Mouse (Mus musculus): ENCODE measurements at regions not wholly inside any gene's neighbourhood (a gene's known extent, or its start where the extent isn't known, plus 50 kb on each side); places are given as distances from the start of the nearest gene placed in this dataset.

- H3K36me3 ChIP-seq, result no peaks in the 10 kb centered on the region
- H3K9me3 ChIP-seq, result no peaks in the 10 kb centered on the region
- H3K9ac ChIP-seq, result no peak overlapping the region
- no peak overlapping the region for H3K27ac ChIP-seq (replicated peaks)
- WGBS, result 21% methylated on average over 22 of the region's 22 CpGs
- ATAC-seq (ENCODE audit: low FRiP score, low read depth), result peak; percentile 62; the same call in 1 of the 2 replicates
- no peaks in the 10 kb centered on the region for H3K27me3 ChIP-seq
- H3K4me2 ChIP-seq, result peak overlapping the region; percentile 43
- H3K4me1 ChIP-seq (replicated peaks), result 0 out of 2 replicates have a peak, but pooled peaks cover 2% of the 10 kb centered on the region
- H3K4me3 ChIP-seq, result no peak overlapping the region
These were observed 182.4 kb downstream of the Cdc5l start for GRCm38 (mm10) chr17:45251034-45251730.

- Histone ChIP-seq H3K4me3 (no peak overlapping the region), H3K9ac (no peak overlapping the region), H3K27me3 (no peaks in the 10 kb centered on the region), H3K9me3 (no peaks in the 10 kb centered on the region), H3K27ac (replicated peaks) (no peak overlapping the region), H3K4me2 (no peak overlapping the region), H3K36me3 (no peaks in the 10 kb centered on the region), H3K4me1 (replicated peaks) (0 out of 2 replicates have a peak, but pooled peaks cover 2% of the 10 kb centered on the region)
- 67% methylated on average over 10 of the region's 10 CpGs for WGBS
- ATAC-seq (ENCODE audit: low FRiP score, low read depth), result no peak
These were observed 183.1 kb downstream of the Cdc5l start for GRCm38 (mm10) chr17:45250450-45250849.

- ATAC-seq (ENCODE audit: low FRiP score, low read depth), result no peak
- H3K9ac ChIP-seq, result no peak overlapping the region
- no peak overlapping the region for H3K4me2 ChIP-seq
- no peaks in the 10 kb centered on the region for H3K9me3 ChIP-seq
- H3K27me3 ChIP-seq, result no peaks in the 10 kb centered on the region
- no peak overlapping the region for H3K27ac ChIP-seq (replicated peaks)
- 0 out of 2 replicates have a peak, but pooled peaks cover 2% of the 10 kb centered on the region for H3K4me1 ChIP-seq (replicated peaks)
- 58% methylated on average over 29 of the region's 29 CpGs for WGBS
- H3K4me3 ChIP-seq, result no peak overlapping the region
- H3K36me3 ChIP-seq, result no peaks in the 10 kb centered on the region
These were observed 186.1 kb downstream of the Cdc5l start for GRCm38 (mm10) chr17:45247142-45248137.

- peak; percentile 52; the same call in 1 of the 2 replicates for ATAC-seq (ENCODE audit: low FRiP score, low read depth)
- Histone ChIP-seq H3K9ac (no peak overlapping the region), H3K9me3 (no peaks in the 10 kb centered on the region), H3K4me1 (replicated peaks) (no peaks in the 10 kb centered on the region), H3K36me3 (no peaks in the 10 kb centered on the region), H3K27ac (replicated peaks) (no peak overlapping the region), H3K27me3 (no peaks in the 10 kb centered on the region), H3K4me3 (no peak overlapping the region), H3K4me2 (no peak overlapping the region)
- 74% methylated on average over 10 of the region's 10 CpGs for WGBS
These were observed 188.7 kb downstream of the Cdc5l start for GRCm38 (mm10) chr17:45244870-45245269.

GRCm38 (mm10) chr17:45243103-45243502, 190.4 kb downstream of the Cdc5l start:
- Histone ChIP-seq H3K27me3 (no peaks in the 10 kb centered on the region), H3K9me3 (no peaks in the 10 kb centered on the region), H3K27ac (replicated peaks) (no peak overlapping the region), H3K36me3 (no peaks in the 10 kb centered on the region), H3K4me3 (no peak overlapping the region), H3K4me1 (replicated peaks) (0 out of 2 replicates have a peak, but pooled peaks cover 4% of the 10 kb centered on the region), H3K9ac (no peak overlapping the region), H3K4me2 (no peak overlapping the region)
- 70% methylated on average over 7 of the region's 7 CpGs for WGBS
- no peak for ATAC-seq (ENCODE audit: low FRiP score, low read depth)

- WGBS, result 93% methylated on average over 6 of the region's 6 CpGs
- ATAC-seq (ENCODE audit: low FRiP score, low read depth), result no peak
These were observed 191.5 kb downstream of the Cdc5l start for GRCm38 (mm10) chr17:45242076-45242475.

GRCm38 (mm10) chr17:45240963-45241543, 192.5 kb downstream of the Cdc5l start:
- H3K4me3 ChIP-seq, result no peak overlapping the region
- no peaks in the 10 kb centered on the region for H3K36me3 ChIP-seq
- no peak overlapping the region for H3K27ac ChIP-seq (replicated peaks)
- WGBS, result 31% methylated on average over 6 of the region's 7 CpGs
- H3K27me3 ChIP-seq, result no peaks in the 10 kb centered on the region
- H3K9ac ChIP-seq, result no peak overlapping the region
- no peaks in the 10 kb centered on the region for H3K9me3 ChIP-seq
- no peak overlapping the region for H3K4me2 ChIP-seq
- H3K4me1 ChIP-seq (replicated peaks), result 0 out of 2 replicates have a peak, but pooled peaks cover 4% of the 10 kb centered on the region
- ATAC-seq (ENCODE audit: low FRiP score, low read depth), result no peak

More at GRCm38 (mm10) chr17:45242076-45242475, 191.5 kb downstream of the Cdc5l start:
- Histone ChIP-seq H3K4me1 (replicated peaks) (0 out of 2 replicates have a peak, but pooled peaks cover 4% of the 10 kb centered on the region), H3K27ac (replicated peaks) (no peak overlapping the region), H3K36me3 (no peaks in the 10 kb centered on the region), H3K4me2 (no peak overlapping the region), H3K9me3 (no peaks in the 10 kb centered on the region), H3K27me3 (no peaks in the 10 kb centered on the region), H3K9ac (no peak overlapping the region), H3K4me3 (no peak overlapping the region)

- 71% methylated on average over 6 of the region's 6 CpGs for WGBS
- ATAC-seq (ENCODE audit: low FRiP score, low read depth), result no peak
- Histone ChIP-seq H3K9ac (no peak overlapping the region), H3K4me3 (no peak overlapping the region), H3K4me2 (no peak overlapping the region), H3K27ac (replicated peaks) (no peak overlapping the region), H3K36me3 (no peaks in the 10 kb centered on the region), H3K27me3 (no peaks in the 10 kb centered on the region), H3K9me3 (no peaks in the 10 kb centered on the region), H3K4me1 (replicated peaks) (0 out of 2 replicates have a peak, but pooled peaks cover 4% of the 10 kb centered on the region)
These were observed 193.0 kb downstream of the Cdc5l start for GRCm38 (mm10) chr17:45240545-45240944.

- Histone ChIP-seq H3K4me1 (replicated peaks) (0 out of 2 replicates have a peak, but pooled peaks cover 4% of the 10 kb centered on the region), H3K36me3 (no peaks in the 10 kb centered on the region), H3K9ac (no peak overlapping the region), H3K4me3 (no peak overlapping the region), H3K27me3 (no peaks in the 10 kb centered on the region), H3K9me3 (no peaks in the 10 kb centered on the region), H3K4me2 (no peak overlapping the region), H3K27ac (replicated peaks) (no peak overlapping the region)
- ATAC-seq (ENCODE audit: low FRiP score, low read depth), result no peak
- 88% methylated on average over 1 of the region's 1 CpGs for WGBS
These were observed 196.3 kb downstream of the Cdc5l start for GRCm38 (mm10) chr17:45237246-45237645.

GRCm38 (mm10) chr17:45235401-45235800, 198.1 kb downstream of the Cdc5l start:
- Histone ChIP-seq H3K4me2 (no peak overlapping the region), H3K9me3 (no peaks in the 10 kb centered on the region), H3K4me3 (no peak overlapping the region), H3K4me1 (replicated peaks) (0 out of 2 replicates have a peak, but pooled peaks cover 4% of the 10 kb centered on the region), H3K36me3 (no peaks in the 10 kb centered on the region), H3K27me3 (no peaks in the 10 kb centered on the region), H3K27ac (replicated peaks) (no peak overlapping the region), H3K9ac (no peak overlapping the region)
- no peak for ATAC-seq (ENCODE audit: low FRiP score, low read depth)
- WGBS, result 94% methylated on average over 7 of the region's 7 CpGs

GRCm38 (mm10) chr17:45232874-45233273, 200.7 kb downstream of the Cdc5l start:
- Histone ChIP-seq H3K4me2 (no peak overlapping the region), H3K9me3 (no peaks in the 10 kb centered on the region), H3K27me3 (no peaks in the 10 kb centered on the region), H3K36me3 (no peaks in the 10 kb centered on the region), H3K4me1 (replicated peaks) (no peaks in the 10 kb centered on the region), H3K9ac (no peak overlapping the region), H3K4me3 (no peak overlapping the region), H3K27ac (replicated peaks) (no peak overlapping the region)
- no peak for ATAC-seq (ENCODE audit: low FRiP score, low read depth)
- 69% methylated on average over 5 of the region's 5 CpGs for WGBS
